Mouse (Mus musculus) C2C12 (cell line): ENCODE measurements at regions not wholly inside any gene's neighbourhood (a gene's known extent, or its start where the extent isn't known, plus 50 kb on each side); places are given as distances from the start of the nearest gene placed in this dataset.

Experiments used
- H3K27me3 ChIP-seq: one replicate; pipeline ENCODE4 v1.6.1; 2011; ENCODE audit not compliant: control insufficient read depth, insufficient read depth, insufficient read length
- H3K36me3 ChIP-seq: one replicate; pipeline ENCODE4 v1.6.1; 2011; ENCODE audit not compliant: control insufficient read depth, insufficient read depth
- H3K4me3 ChIP-seq: one replicate; pipeline ENCODE4 v1.5.1; 2011; ENCODE audit warnings: mild to moderate bottlenecking, control low read depth; ENCODE audit not compliant: poor library complexity, insufficient read depth, severe bottlenecking
- H3K79me2 ChIP-seq: one replicate; pipeline ENCODE4 v1.6.1; 2011; ENCODE audit not compliant: control insufficient read depth, insufficient read depth
- H3K79me3 ChIP-seq: one replicate; pipeline ENCODE4 v1.6.1; 2011; ENCODE audit warnings: low read depth, control low read depth
- H3ac ChIP-seq: one replicate; pipeline ENCODE3; 2011; ENCODE audit warnings: low read depth; ENCODE audit not compliant: control insufficient read depth, insufficient read length
- CEBPB ChIP-seq: IDR thresholded peaks from one replicate; pipeline ENCODE4 v1.6.1; 2011; ENCODE audit warnings: low read depth, mild to moderate bottlenecking, control low read depth, moderate library complexity
- CTCF ChIP-seq: IDR thresholded peaks from one replicate; pipeline ENCODE4 v1.5.1; 2011; ENCODE audit not compliant: control insufficient read depth, insufficient read depth, insufficient read length
- FOSL1 ChIP-seq: IDR thresholded peaks from one replicate; pipeline ENCODE4 v1.8.0; 2011; ENCODE audit warnings: mild to moderate bottlenecking, low read length; ENCODE audit not compliant: poor library complexity, insufficient read depth, severe bottlenecking
- MAX ChIP-seq: IDR thresholded peaks from one replicate; pipeline ENCODE4 v1.6.1; 2011; ENCODE audit warnings: mild to moderate bottlenecking, control low read depth
- MYOD1 ChIP-seq: IDR thresholded peaks from one replicate; pipeline ENCODE4 v1.6.1; 2011; ENCODE audit warnings: low read depth; ENCODE audit not compliant: control insufficient read depth, insufficient read length
- MYOG ChIP-seq: IDR thresholded peaks from one replicate; pipeline ENCODE4 v1.6.1; 2011; ENCODE audit not compliant: control insufficient read depth, insufficient read length; ENCODE audit errors: extremely low read depth
- USF1 ChIP-seq: IDR thresholded peaks from one replicate; pipeline ENCODE4 v1.6.1; 2011; ENCODE audit warnings: low read depth, mild to moderate bottlenecking, control low read depth, moderate library complexity

GRCm38 (mm10) chr6:51057229-51057628 lies 375.2 kb upstream of the Nfe2l3 start:
- H3ac ChIP-seq, result no peak overlapping the region
- TF ChIP-seq MYOG (no peak), USF1 (no peak), CEBPB (no peak), MYOD1 (no peak), CTCF (no peak), MAX (no peak), FOSL1 (no peak)
- H3K36me3 ChIP-seq, result no peaks in the 10 kb centered on the region
- H3K4me3 ChIP-seq, result no peak overlapping the region
- H3K27me3 ChIP-seq, result peaks cover 2% of the 10 kb centered on the region
- H3K79me3 ChIP-seq, result no peaks in the 10 kb centered on the region
- no peaks in the 10 kb centered on the region for H3K79me2 ChIP-seq

- Histone ChIP-seq H3K36me3 (no peaks in the 10 kb centered on the region), H3ac (no peak overlapping the region), H3K79me3 (no peaks in the 10 kb centered on the region), H3K79me2 (no peaks in the 10 kb centered on the region), H3K4me3 (no peak overlapping the region), H3K27me3 (peaks cover 11% of the 10 kb centered on the region)
- TF ChIP-seq CEBPB (no peak), USF1 (no peak), MAX (no peak), MYOD1 (no peak), CTCF (no peak), MYOG (no peak), FOSL1 (no peak)
Observed at GRCm38 (mm10) chr6:51059923-51060847, 372.3 kb upstream of the Nfe2l3 start.

- TF ChIP-seq USF1, result no peak
- no peak for TF ChIP-seq FOSL1
- no peak for TF ChIP-seq MYOG
- no peak for TF ChIP-seq MYOD1
- no peak for TF ChIP-seq CEBPB
- no peak for TF ChIP-seq MAX
- no peak for TF ChIP-seq CTCF
- Histone ChIP-seq H3K79me3 (no peaks in the 10 kb centered on the region), H3K4me3 (no peak overlapping the region), H3K27me3 (peaks cover 11% of the 10 kb centered on the region), H3K36me3 (no peaks in the 10 kb centered on the region), H3K79me2 (no peaks in the 10 kb centered on the region), H3ac (no peak overlapping the region)
Observed at GRCm38 (mm10) chr6:51060848-51061535, 371.5 kb upstream of the Nfe2l3 start.

- H3K79me3 ChIP-seq, result no peaks in the 10 kb centered on the region
- no peaks in the 10 kb centered on the region for H3K36me3 ChIP-seq
Observed at GRCm38 (mm10) chr6:51065156-51065555, 367.3 kb upstream of the Nfe2l3 start.

GRCm38 (mm10) chr6:51067332-51067731 lies 365.1 kb upstream of the Nfe2l3 start:
- no peak overlapping the region for H3ac ChIP-seq
- no peak for TF ChIP-seq MAX
- no peak for TF ChIP-seq MYOD1

More at GRCm38 (mm10) chr6:51065156-51065555, 367.3 kb upstream of the Nfe2l3 start:
- H3K4me3 ChIP-seq, result no peak overlapping the region
- no peak overlapping the region for H3ac ChIP-seq
- peaks cover 23% of the 10 kb centered on the region for H3K27me3 ChIP-seq
- TF ChIP-seq FOSL1 (no peak), USF1 (no peak), CTCF (no peak), MAX (no peak), MYOG (no peak), MYOD1 (no peak), CEBPB (no peak)
- H3K79me2 ChIP-seq, result no peaks in the 10 kb centered on the region

GRCm38 (mm10) chr6:51069945-51070344 lies 362.5 kb upstream of the Nfe2l3 start:
- Histone ChIP-seq H3K4me3 (no peak overlapping the region), H3ac (no peak overlapping the region), H3K79me3 (no peaks in the 10 kb centered on the region), H3K79me2 (no peaks in the 10 kb centered on the region), H3K27me3 (peaks cover 31% of the 10 kb centered on the region), H3K36me3 (no peaks in the 10 kb centered on the region)
- no peak for TF ChIP-seq CTCF
- no peak for TF ChIP-seq CEBPB
- TF ChIP-seq MYOG, result no peak
- TF ChIP-seq USF1, result no peak
- no peak for TF ChIP-seq MYOD1
- TF ChIP-seq FOSL1, result no peak
- no peak for TF ChIP-seq MAX

More at GRCm38 (mm10) chr6:51067332-51067731, 365.1 kb upstream of the Nfe2l3 start:
- no peaks in the 10 kb centered on the region for H3K79me2 ChIP-seq
- no peaks in the 10 kb centered on the region for H3K79me3 ChIP-seq
- H3K4me3 ChIP-seq, result no peak overlapping the region
- H3K27me3 ChIP-seq, result peaks cover 29% of the 10 kb centered on the region
- no peaks in the 10 kb centered on the region for H3K36me3 ChIP-seq
